Mouse (Mus musculus) MEL (cell line): ENCODE results near the gene Nol6.

Experiments
- BHLHE40 ChIP-seq: IDR thresholded peaks from 2 replicates; pipeline ENCODE4 v1.6.1; 2012; ENCODE audit warnings: low read depth, mild to moderate bottlenecking, inconsistent platforms, low read length, improper control_type of control experiment, borderline replicate concordance
- CTCF ChIP-seq, 3 experiments: IDR thresholded peaks in 2 of 3; conservative IDR thresholded peaks in 1 of 3; 2 replicates each; pipeline ENCODE4 v1.5.1; 2011 to 2012; ENCODE audit warnings: low read length in 3 of 3, low read depth in 2 of 3, mild to moderate bottlenecking in 2 of 3, improper control_type of control experiment in 1 of 3, inconsistent platforms in 1 of 3, mixed read lengths in 1 of 3, moderate library complexity in 1 of 3; ENCODE audit not compliant: control insufficient read depth in 1 of 3, insufficient read depth in 1 of 3, poor library complexity in 1 of 3, severe bottlenecking in 1 of 3
- ELF1 ChIP-seq: IDR thresholded peaks from 2 replicates; pipeline ENCODE4 v1.6.1; 2014; ENCODE audit warnings: low read depth, mild to moderate bottlenecking, inconsistent platforms, low read length, improper control_type of control experiment, moderate library complexity
- GABPA ChIP-seq: IDR thresholded peaks from 2 replicates; pipeline ENCODE4 v1.6.1; 2012; ENCODE audit warnings: low read depth, mild to moderate bottlenecking, inconsistent platforms, low read length, improper control_type of control experiment, moderate library complexity
- GATA1 ChIP-seq: IDR thresholded peaks from 2 replicates; pipeline ENCODE4 v1.6.1; 2011; ENCODE audit warnings: low read depth, low read length, improper control_type of control experiment
- HCFC1 ChIP-seq: IDR thresholded peaks from 2 replicates; pipeline ENCODE4 v1.6.1; 2012; ENCODE audit warnings: low read depth, mild to moderate bottlenecking, inconsistent platforms, low read length, improper control_type of control experiment, moderate library complexity
- MAFK ChIP-seq: IDR thresholded peaks from 2 replicates; pipeline ENCODE4 v1.6.1; 2011; ENCODE audit warnings: low read depth, mild to moderate bottlenecking, low read length, improper control_type of control experiment, borderline replicate concordance
- MAZ ChIP-seq: IDR thresholded peaks from 2 replicates; pipeline ENCODE4 v1.6.1; 2012; ENCODE audit warnings: low read depth, mild to moderate bottlenecking, inconsistent platforms, low read length, improper control_type of control experiment
- NELFE ChIP-seq: IDR thresholded peaks from 2 replicates; pipeline ENCODE4 v1.6.1; 2011; ENCODE audit warnings: low read depth, low read length, improper control_type of control experiment
- POLR2A ChIP-seq, 2 experiments: IDR thresholded peaks; 2 replicates each; pipeline ENCODE4 v1.6.1; 2011 to 2012; ENCODE audit warnings: low read length in 2 of 2, mild to moderate bottlenecking in 2 of 2, control low read depth in 1 of 2, improper control_type of control experiment in 1 of 2, low read depth in 1 of 2, moderate library complexity in 1 of 2; ENCODE audit not compliant: control insufficient read depth in 1 of 2, insufficient read depth in 1 of 2, poor library complexity in 1 of 2
- UBTF ChIP-seq: IDR thresholded peaks from 2 replicates; pipeline ENCODE4 v1.6.1; 2012; ENCODE audit warnings: low read depth, mild to moderate bottlenecking, inconsistent platforms, low read length, improper control_type of control experiment, moderate library complexity, borderline replicate concordance; ENCODE audit not compliant: insufficient read depth
- ZKSCAN1 ChIP-seq: IDR thresholded peaks from 2 replicates; pipeline ENCODE4 v1.6.1; 2012; ENCODE audit warnings: low read depth, mild to moderate bottlenecking, inconsistent platforms, low read length, improper control_type of control experiment, moderate library complexity
- ZNF384 ChIP-seq: IDR thresholded peaks from 2 replicates; pipeline ENCODE4 v1.6.1; 2012; ENCODE audit warnings: low read depth, mild to moderate bottlenecking, inconsistent platforms, low read length, improper control_type of control experiment

DNA sequence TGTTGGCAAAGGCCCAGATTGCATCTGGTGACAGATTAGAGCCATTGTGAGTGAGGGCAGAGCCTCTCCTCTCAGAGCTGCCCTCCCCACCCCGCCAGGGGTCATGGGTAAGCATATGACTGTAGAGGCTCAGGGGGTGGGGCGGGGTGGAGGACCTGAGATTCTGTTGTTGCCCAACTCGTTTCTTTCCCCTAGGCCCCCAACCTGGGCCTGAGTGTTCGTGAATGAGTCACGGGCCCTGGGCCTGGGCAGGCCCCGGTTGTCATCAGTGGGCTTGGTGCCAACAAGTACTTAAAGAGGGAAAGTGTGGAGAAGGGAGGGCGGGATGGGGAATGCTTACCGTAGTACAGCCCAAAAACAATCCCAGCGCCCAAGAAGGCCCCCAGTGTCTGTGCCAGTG is 29.9 kb downstream of the Nol6 start:
- TF ChIP-seq POLR2A (IDR thresholded peaks at IDR 0.05; ENCODE audit: control insufficient read depth in 1 of 2, insufficient read depth in 1 of 2, low read depth in 1 of 2, low read length in 2 of 2, poor library complexity in 1 of 2) = no peak
- no peak for TF ChIP-seq GATA1
- TF ChIP-seq MAZ = no peak
- TF ChIP-seq ZNF384 = no peak
- no peak for TF ChIP-seq CTCF (IDR thresholded peaks at IDR 0.05 in 2 of 3, conservative IDR thresholded peaks at IDR 0.05 in 1 of 3; ENCODE audit: control insufficient read depth in 1 of 3, insufficient read depth in 1 of 3, low read depth in 2 of 3, low read length in 3 of 3, poor library complexity in 1 of 3, severe bottlenecking in 1 of 3)
- TF ChIP-seq ELF1 = no peak
- TF ChIP-seq BHLHE40 = no peak
- TF ChIP-seq HCFC1 = no peak
- TF ChIP-seq NELFE = no peak
- no peak for TF ChIP-seq UBTF
- TF ChIP-seq ZKSCAN1 = no peak
- no peak for TF ChIP-seq MAFK
- no peak for TF ChIP-seq GABPA
